Mouse (Mus musculus) limb, embryonic 11.5 days (tissue): ENCODE data around the gene Erg. TPM values are rescaled to one million over a fixed set of nuclear protein-coding genes. Genes with fewer than 3 reads are reported as not detected.

Source experiments
- ATAC-seq: fragments of 200-750 bp; cut with Nextera tagmentation; 2 replicates; pipeline ENCODE4 v1.8.0; 2017; ENCODE audit warnings: low read depth; ENCODE audit not compliant: insufficient number of reproducible peaks, low FRiP score, low TSS enrichment
- DNase-seq: peaks from one replicate; pipeline ENCODE4 v3.0.0-alpha.2; 2015; ENCODE audit warnings: low spot score
- H3K27ac ChIP-seq: fragments of 300-500 bp; sonication (generic); replicated peaks from 2 replicates; pipeline ENCODE4 v1.5.1; 2014; ENCODE audit warnings: low read depth, mild to moderate bottlenecking, low read length
- H3K27me3 ChIP-seq: fragments of 300-500 bp; sonication (generic); 2 replicates; pipeline ENCODE4 v1.6.1; 2014; ENCODE audit warnings: mild to moderate bottlenecking, low read length, mixed read lengths; ENCODE audit not compliant: control insufficient read depth, insufficient read depth
- H3K36me3 ChIP-seq: fragments of 300-500 bp; sonication (generic); 2 replicates; pipeline ENCODE4 v1.6.1; 2014; ENCODE audit warnings: mild to moderate bottlenecking, low read length, moderate library complexity, mixed read lengths; ENCODE audit not compliant: control insufficient read depth, insufficient read depth
- H3K4me1 ChIP-seq: fragments of 300-500 bp; sonication (generic); 2 replicates; pipeline ENCODE4 v1.6.1; 2014; ENCODE audit warnings: low read length, mixed read lengths; ENCODE audit not compliant: control insufficient read depth, insufficient read depth
- H3K4me2 ChIP-seq: fragments of 300-500 bp; sonication (generic); 2 replicates; pipeline ENCODE4 v1.6.1; 2014; ENCODE audit warnings: low read depth, mild to moderate bottlenecking, moderate library complexity; ENCODE audit not compliant: severe bottlenecking
- H3K4me3 ChIP-seq: fragments of 300-500 bp; sonication (generic); 2 replicates; pipeline ENCODE4 v1.5.1; 2014; ENCODE audit warnings: low read depth, low read length
- H3K9ac ChIP-seq: fragments of 300-500 bp; sonication (generic); 2 replicates; pipeline ENCODE4 v1.6.1; 2014; ENCODE audit warnings: mild to moderate bottlenecking, low read length
- H3K9me3 ChIP-seq: fragments of 300-500 bp; sonication (generic); 2 replicates; pipeline ENCODE4 v1.6.1; 2016; ENCODE audit warnings: low read length; ENCODE audit not compliant: control insufficient read depth
- WGBS: fragments of 180-500 bp; shearing (Covaris S2); extraction: QIAGEN DNeasy Blood & Tissue Kit; methylation state at CpG from one replicate; pipeline ENCODE4 v1.1.7; 2014; 5-methylcytosine and 5-hydroxymethylcytosine counted together
- polyA plus RNA-seq: library from polyadenylated mRNA; unstranded; fragments of >200 nt; fragmentation: Nextera tagmentation; extraction: Ambion mirVana; gene quantifications from 2 replicates; pipeline ENCODE4 v1.2.1, GENCODE M21; 2014

Erg gene
- polyA plus RNA-seq, 1 experiment from 2014 or later, result 5.1 TPM

- no peak overlapping the region for H3K4me3 ChIP-seq
- no peak overlapping the region for H3K9ac ChIP-seq
- H3K36me3 ChIP-seq, result no peaks in the 10 kb centered on the region
- H3K4me2 ChIP-seq, result no peak overlapping the region
- H3K27ac ChIP-seq, result no peak overlapping the region
- peaks cover 17% of the 10 kb centered on the region for H3K4me1 ChIP-seq
- no peak for ATAC-seq
- no peak for DNase-seq
- no peaks in the 10 kb centered on the region for H3K27me3 ChIP-seq
- no peaks in the 10 kb centered on the region for H3K9me3 ChIP-seq
- WGBS, result 90% methylated on average over 4 of the region's 4 CpGs
Observed at GRCm38 (mm10) chr16:95598930-95599329, 12.5 kb upstream of the Erg start.

- Histone ChIP-seq H3K36me3 (no peaks in the 10 kb centered on the region), H3K27ac (no peak overlapping the region), H3K4me3 (no peak overlapping the region), H3K4me1 (peaks cover 13% of the 10 kb centered on the region), H3K9ac (no peak overlapping the region), H3K27me3 (no peaks in the 10 kb centered on the region), H3K4me2 (no peak overlapping the region), H3K9me3 (no peaks in the 10 kb centered on the region)
- ATAC-seq, result no peak
- no peak for DNase-seq
- 74% methylated on average over 7 of the region's 7 CpGs for WGBS
Observed at GRCm38 (mm10) chr16:95597578-95597951, 11.2 kb upstream of the Erg start.

GRCm38 (mm10) chr16:95596884-95597577 is 10.6 kb upstream of the Erg start:
- H3K27ac ChIP-seq, result no peak overlapping the region
- no peaks in the 10 kb centered on the region for H3K36me3 ChIP-seq
- H3K9me3 ChIP-seq, result no peaks in the 10 kb centered on the region
- no peaks in the 10 kb centered on the region for H3K27me3 ChIP-seq
- H3K4me3 ChIP-seq, result no peak overlapping the region
- ATAC-seq (no peak), DNase-seq (no peak)
- no peak overlapping the region for H3K9ac ChIP-seq
- H3K4me2 ChIP-seq, result no peak overlapping the region
- peaks cover 8% of the 10 kb centered on the region for H3K4me1 ChIP-seq
- 89% methylated on average over 11 of the region's 11 CpGs for WGBS

GRCm38 (mm10) chr16:95588849-95589248 is 2.5 kb upstream of the Erg start:
- 3% methylated on average over 5 of the region's 5 CpGs for WGBS
- no peak overlapping the region for H3K4me3 ChIP-seq
- peaks cover 2% of the 10 kb centered on the region; the same call in 1 of the 2 replicates for H3K27me3 ChIP-seq
- no peak overlapping the region for H3K9ac ChIP-seq
- no peak for ATAC-seq
- H3K36me3 ChIP-seq, result no peaks in the 10 kb centered on the region
- H3K9me3 ChIP-seq, result no peaks in the 10 kb centered on the region
- no peak overlapping the region for H3K27ac ChIP-seq
- DNase-seq, result peak; percentile 37
- peaks cover 18% of the 10 kb centered on the region for H3K4me1 ChIP-seq
- no peak overlapping the region for H3K4me2 ChIP-seq

- WGBS, result 13% methylated on average over 7 of the region's 7 CpGs
- Histone ChIP-seq H3K4me2 (peak overlapping the region; percentile 98; the same call in 1 of the 2 replicates), H3K9me3 (no peaks in the 10 kb centered on the region), H3K4me1 (peaks cover 18% of the 10 kb centered on the region), H3K27ac (no peak overlapping the region), H3K4me3 (no peak overlapping the region), H3K9ac (no peak overlapping the region), H3K27me3 (peaks cover 2% of the 10 kb centered on the region; the same call in 1 of the 2 replicates), H3K36me3 (no peaks in the 10 kb centered on the region)
- no peak for ATAC-seq
- DNase-seq, result no peak
Observed at GRCm38 (mm10) chr16:95586726-95587125, 333 bp upstream of the Erg start.

- peaks cover 19% of the 10 kb centered on the region for H3K4me1 ChIP-seq
- H3K9ac ChIP-seq, result peak overlapping the region; percentile 67
- WGBS, result under 1% methylated on average over 36 of the region's 36 CpGs
Observed at GRCm38 (mm10) chr16:95585541-95586310, 667 bp downstream of the Erg start.

GRCm38 (mm10) chr16:95584751-95585528 is 1.5 kb downstream of the Erg start:
- 9% methylated on average over 37 of the region's 37 CpGs for WGBS
- Histone ChIP-seq H3K4me1 (peaks cover 21% of the 10 kb centered on the region), H3K4me3 (peak overlapping the region; percentile 53), H3K9ac (peak overlapping the region; percentile 67), H3K27me3 (peaks cover 2% of the 10 kb centered on the region; the same call in 1 of the 2 replicates), H3K4me2 (peak overlapping the region; percentile 98), H3K36me3 (no peaks in the 10 kb centered on the region), H3K9me3 (no peaks in the 10 kb centered on the region), H3K27ac (no peak overlapping the region; the same call in 1 of the 2 replicates)
- DNase-seq (peak; percentile 44), ATAC-seq (0 out of 2 replicates have a peak, but pooled peaks have one; percentile 22)

More at GRCm38 (mm10) chr16:95585541-95586310, 667 bp downstream of the Erg start:
- ATAC-seq (0 out of 2 replicates have a peak, but pooled peaks have one; percentile 80), DNase-seq (peak; percentile 80)
- H3K27ac ChIP-seq, result peak overlapping the region; percentile 63
- peaks cover 2% of the 10 kb centered on the region; the same call in 1 of the 2 replicates for H3K27me3 ChIP-seq
- peak overlapping the region; percentile 53 for H3K4me3 ChIP-seq
- peak overlapping the region; percentile 98 for H3K4me2 ChIP-seq
- no peaks in the 10 kb centered on the region for H3K9me3 ChIP-seq
- no peaks in the 10 kb centered on the region for H3K36me3 ChIP-seq

- 87% methylated on average over 4 of the region's 4 CpGs for WGBS
Observed at GRCm38 (mm10) chr16:95579289-95579688, 7.1 kb downstream of the Erg start.

More at GRCm38 (mm10) chr16:95579289-95579688, 7.1 kb downstream of the Erg start:
- DNase-seq, result no peak
- Histone ChIP-seq H3K27me3 (no peaks in the 10 kb centered on the region), H3K9me3 (no peaks in the 10 kb centered on the region), H3K27ac (no peak overlapping the region), H3K4me1 (peaks cover 13% of the 10 kb centered on the region), H3K36me3 (no peaks in the 10 kb centered on the region), H3K9ac (no peak overlapping the region), H3K4me2 (no peak overlapping the region), H3K4me3 (no peak overlapping the region)
- no peak for ATAC-seq
